Mouse (Mus musculus): Measurements from ENCODE around the gene Orai1. TPM values are rescaled to one million over a fixed set of nuclear protein-coding genes. Genes with fewer than 3 reads are reported as not detected.

Gene Orai1
- polyA plus RNA-seq, 1 experiment from 2014 or later = 12.5 TPM

DNA sequence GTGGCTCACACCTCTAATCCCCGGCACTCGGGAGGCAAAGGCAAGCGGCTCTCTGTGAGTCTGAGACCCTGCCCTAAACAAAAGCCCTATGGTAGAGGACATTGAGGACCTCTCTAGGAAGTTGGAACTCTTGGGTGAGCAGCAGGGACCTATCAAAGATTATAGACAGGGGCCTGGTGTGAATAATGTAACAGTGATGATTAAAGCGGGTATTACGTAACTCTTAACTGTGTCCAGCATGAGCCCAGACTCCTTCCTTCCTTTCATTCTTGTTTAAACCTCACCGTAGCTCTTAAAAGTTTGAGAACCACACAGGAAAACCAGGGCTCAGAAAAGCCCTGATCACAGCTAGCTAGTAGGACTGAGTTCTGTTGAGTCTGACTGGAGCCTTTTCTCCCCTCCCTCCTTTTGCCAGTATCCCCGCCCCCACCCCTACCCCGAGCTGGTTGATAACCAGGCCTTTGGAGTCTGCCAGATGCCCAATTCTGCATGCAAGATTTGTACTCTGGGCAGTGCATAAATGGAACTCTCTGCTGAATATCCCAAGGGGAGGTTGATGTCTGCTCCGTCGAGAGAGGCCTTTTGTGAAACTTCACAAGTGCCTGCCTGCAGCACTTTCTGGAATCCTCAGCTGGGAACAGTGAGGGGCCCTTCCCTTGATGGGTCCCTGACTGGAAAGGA, 4.6 kb downstream of the Orai1 start:
- Histone ChIP-seq H3K4me1 (peaks cover 33% of the 10 kb centered on the region), H3K9ac (peak overlapping the region; percentile 28; the same call in 1 of the 2 replicates), H3K27ac (peak overlapping the region; percentile 44), H3K36me3 (no peaks in the 10 kb centered on the region), H3K4me3 (no peak overlapping the region), H3K9me3 (no peaks in the 10 kb centered on the region), H3K4me2 (no peak overlapping the region; the same call in 1 of the 2 replicates), H3K27me3 (no peaks in the 10 kb centered on the region)
- 48% methylated on average over 10 of the region's 10 CpGs for WGBS
- ATAC-seq (ENCODE audit: insufficient number of reproducible peaks, insufficient read depth, low FRiP score, low TSS enrichment, low read depth) = no peak

DNA sequence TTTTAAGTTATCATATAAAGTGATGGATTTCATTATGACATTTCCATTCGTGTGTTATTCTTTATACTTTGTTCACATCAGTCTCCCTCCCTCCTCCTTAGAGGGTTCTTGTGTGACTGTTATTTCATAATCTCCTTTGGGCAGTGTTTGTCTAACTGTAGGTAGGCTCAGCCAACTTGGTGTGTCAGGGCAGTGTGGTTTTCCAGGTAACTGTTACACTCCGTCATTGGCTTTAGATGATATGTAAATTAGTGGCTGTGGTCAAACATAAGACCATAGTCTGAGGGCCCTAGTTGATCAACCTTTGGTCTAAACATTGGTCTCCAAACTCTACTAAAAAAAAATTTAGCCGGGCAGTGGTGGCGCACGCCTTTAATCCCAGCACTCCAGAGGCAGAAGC, 5.6 kb downstream of the Orai1 start:
- no peak overlapping the region for H3K4me2 ChIP-seq
- H3K9me3 ChIP-seq = no peaks in the 10 kb centered on the region
- no peaks in the 10 kb centered on the region for H3K36me3 ChIP-seq
- no peak overlapping the region for H3K9ac ChIP-seq
- ATAC-seq (ENCODE audit: insufficient number of reproducible peaks, insufficient read depth, low FRiP score, low TSS enrichment, low read depth) = no peak
- H3K4me1 ChIP-seq = peaks cover 29% of the 10 kb centered on the region
- no peaks in the 10 kb centered on the region for H3K27me3 ChIP-seq
- WGBS = 90% methylated on average over 5 of the region's 5 CpGs
- no peak overlapping the region for H3K27ac ChIP-seq
- no peak overlapping the region for H3K4me3 ChIP-seq

DNA sequence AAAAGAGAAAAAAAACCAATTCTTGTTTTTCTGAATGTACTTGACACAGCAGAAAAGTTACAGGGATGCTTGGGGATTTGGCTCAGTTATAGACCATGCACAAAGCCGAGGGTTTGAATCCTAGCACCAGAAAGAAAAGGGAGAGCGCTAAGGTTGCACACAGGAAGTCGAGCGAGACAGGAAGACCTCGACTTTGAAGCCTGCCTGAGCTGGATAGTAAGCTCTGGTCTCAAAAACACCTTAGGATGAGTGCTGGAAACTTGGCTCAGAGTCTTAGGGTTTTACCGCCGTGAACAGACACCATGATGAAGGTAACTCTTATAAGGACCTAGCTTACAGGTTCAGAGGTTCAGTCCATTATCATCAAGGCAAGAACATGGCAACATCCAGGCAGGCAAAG, 6.6 kb downstream of the Orai1 start:
- no peak overlapping the region for H3K9ac ChIP-seq

DNA sequence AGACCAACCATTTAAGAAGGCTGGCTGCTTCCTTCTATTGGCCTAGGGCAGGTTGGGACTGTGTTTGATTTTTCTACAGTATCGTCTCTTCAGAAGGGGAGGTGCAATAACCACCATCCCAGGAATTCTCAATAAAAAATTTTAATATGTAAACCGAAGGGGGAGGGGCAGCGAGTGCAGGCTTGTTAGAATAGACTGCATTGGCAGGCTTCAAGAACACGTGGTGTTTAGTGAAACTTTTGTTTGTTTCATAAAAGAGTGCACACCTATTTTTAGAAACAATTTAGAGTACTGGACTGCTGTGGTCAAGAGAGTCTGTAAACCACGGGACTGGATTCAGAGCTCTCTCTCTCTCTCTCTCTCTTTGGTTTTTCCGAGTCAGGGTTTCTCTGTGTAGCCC, 8.2 kb downstream of the Orai1 start:
- Histone ChIP-seq H3K9me3 (no peaks in the 10 kb centered on the region), H3K27ac (no peak overlapping the region), H3K9ac (no peak overlapping the region), H3K27me3 (no peaks in the 10 kb centered on the region), H3K4me1 (peaks cover 31% of the 10 kb centered on the region), H3K4me3 (no peak overlapping the region), H3K4me2 (no peak overlapping the region), H3K36me3 (no peaks in the 10 kb centered on the region)
- WGBS = 85% methylated on average over 6 of the region's 6 CpGs
- ATAC-seq (ENCODE audit: insufficient number of reproducible peaks, insufficient read depth, low FRiP score, low TSS enrichment, low read depth) = no peak

More for the DNA sequence above, 6.6 kb downstream of the Orai1 start:
- Histone ChIP-seq H3K36me3 (no peaks in the 10 kb centered on the region), H3K27ac (no peak overlapping the region), H3K4me2 (no peak overlapping the region), H3K4me1 (peaks cover 25% of the 10 kb centered on the region), H3K27me3 (no peaks in the 10 kb centered on the region), H3K9me3 (no peaks in the 10 kb centered on the region), H3K4me3 (no peak overlapping the region)
- no peak for ATAC-seq (ENCODE audit: insufficient number of reproducible peaks, insufficient read depth, low FRiP score, low TSS enrichment, low read depth)
- WGBS = 88% methylated on average over 7 of the region's 7 CpGs

DNA sequence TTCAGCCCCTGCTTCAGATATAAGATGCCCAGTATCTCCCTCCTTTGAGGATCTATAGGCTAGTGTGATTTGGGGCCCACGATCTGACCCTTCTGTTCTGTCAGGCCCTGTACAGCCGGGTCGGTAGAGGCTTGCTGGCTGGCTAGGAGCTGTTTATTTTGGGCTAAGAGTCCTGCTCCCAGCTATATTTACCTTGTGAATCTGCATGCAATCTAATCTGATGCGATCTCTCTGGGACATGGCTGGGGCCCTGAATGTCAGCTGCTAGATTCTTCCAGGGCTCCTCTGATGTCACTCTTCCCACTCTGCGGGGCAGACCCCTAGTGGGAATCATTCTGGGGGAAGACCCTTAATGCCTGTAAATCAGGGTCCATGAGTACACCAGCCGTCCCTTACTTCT, 9.4 kb downstream of the Orai1 start:
- Histone ChIP-seq H3K9ac (no peak overlapping the region), H3K4me2 (no peak overlapping the region), H3K4me3 (no peak overlapping the region), H3K27ac (no peak overlapping the region), H3K27me3 (no peaks in the 10 kb centered on the region), H3K9me3 (no peaks in the 10 kb centered on the region), H3K36me3 (peaks cover 4% of the 10 kb centered on the region), H3K4me1 (peaks cover 18% of the 10 kb centered on the region)
- 88% methylated on average over 6 of the region's 6 CpGs for WGBS
- ATAC-seq (ENCODE audit: insufficient number of reproducible peaks, insufficient read depth, low FRiP score, low TSS enrichment, low read depth) = no peak

DNA sequence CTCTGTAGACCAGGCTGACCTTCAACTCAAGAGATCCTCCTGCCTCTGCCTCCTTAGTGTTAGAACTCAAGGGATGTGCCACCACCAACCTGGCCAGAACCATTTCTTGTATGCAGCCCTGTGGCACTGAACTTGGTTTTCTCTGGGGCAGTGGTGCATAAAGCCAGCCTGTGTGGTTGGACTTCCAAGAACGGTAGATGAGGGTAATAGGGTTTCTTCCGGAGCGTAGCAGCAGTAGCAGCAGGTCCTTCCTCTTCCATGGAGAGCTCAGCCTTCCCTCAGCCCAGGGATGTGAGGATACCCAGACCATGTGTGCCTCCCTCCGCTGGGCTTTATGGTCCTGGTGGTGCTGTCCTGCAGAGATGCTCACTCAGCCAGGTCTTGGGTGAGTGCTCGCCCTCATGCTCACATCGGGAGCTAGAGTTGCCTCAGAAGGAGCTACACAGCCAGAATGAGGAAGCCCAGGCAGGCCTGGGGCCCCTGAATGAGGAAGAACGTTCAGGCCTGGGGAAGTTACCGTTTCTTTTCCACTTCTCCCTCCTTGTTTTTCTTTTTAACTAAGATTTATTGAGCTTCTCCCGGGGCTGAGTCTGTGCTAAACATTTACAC, 10.2 kb downstream of the Orai1 start:
- Histone ChIP-seq H3K27ac (no peak overlapping the region), H3K27me3 (no peaks in the 10 kb centered on the region), H3K9ac (no peak overlapping the region), H3K4me1 (peaks cover 12% of the 10 kb centered on the region), H3K4me3 (no peak overlapping the region), H3K4me2 (no peak overlapping the region), H3K36me3 (peaks cover 10% of the 10 kb centered on the region), H3K9me3 (no peaks in the 10 kb centered on the region)
- ATAC-seq (ENCODE audit: insufficient number of reproducible peaks, insufficient read depth, low FRiP score, low TSS enrichment, low read depth) = no peak
- 84% methylated on average over 9 of the region's 9 CpGs for WGBS

DNA sequence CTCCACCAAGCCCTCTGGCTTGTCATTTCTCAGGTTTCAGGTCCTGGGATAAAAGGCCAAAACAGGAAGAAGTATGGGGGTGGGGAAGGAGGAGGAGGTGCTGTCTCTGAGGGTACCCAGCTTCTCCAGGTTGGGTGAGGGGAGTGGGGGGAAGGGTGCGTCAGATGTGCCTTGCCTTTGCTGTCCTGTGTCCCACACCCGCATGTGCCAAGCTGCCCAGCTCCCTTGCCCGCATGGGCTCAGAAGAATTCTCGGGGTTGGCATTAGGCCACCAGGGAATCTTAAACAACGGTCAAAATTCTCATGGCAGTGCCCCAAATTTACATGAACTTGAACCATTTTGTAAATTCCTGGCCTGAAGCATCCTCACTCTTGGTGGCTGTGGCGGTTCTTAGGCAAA, 11.5 kb downstream of the Orai1 start:
- no peak for ATAC-seq (ENCODE audit: insufficient number of reproducible peaks, insufficient read depth, low FRiP score, low TSS enrichment, low read depth)
- Histone ChIP-seq H3K27ac (no peak overlapping the region), H3K4me2 (no peak overlapping the region), H3K27me3 (no peaks in the 10 kb centered on the region), H3K4me1 (peaks cover 12% of the 10 kb centered on the region), H3K4me3 (no peak overlapping the region), H3K36me3 (peaks cover 16% of the 10 kb centered on the region), H3K9me3 (no peaks in the 10 kb centered on the region), H3K9ac (no peak overlapping the region)
- 61% methylated on average over 6 of the region's 6 CpGs for WGBS

DNA sequence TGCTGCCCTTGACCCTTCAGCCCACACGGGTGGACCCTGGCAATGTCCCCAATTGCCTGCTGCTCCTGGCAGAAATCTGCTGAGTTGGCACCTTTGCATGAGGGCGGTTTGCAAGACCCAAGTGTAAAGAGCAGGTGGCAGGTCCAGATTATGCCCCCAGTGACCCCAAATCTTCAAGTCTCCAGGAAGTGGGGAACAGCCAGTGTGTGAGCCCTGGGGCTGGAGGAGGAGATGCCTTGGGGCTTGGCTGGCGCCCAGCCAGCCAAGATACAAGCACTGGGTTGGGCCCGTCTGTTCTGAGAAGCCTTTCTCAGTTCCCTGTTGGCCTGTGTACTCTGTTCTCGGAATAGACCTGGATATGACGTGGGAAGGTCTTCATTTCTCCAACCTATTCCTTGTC, 12.6 kb downstream of the Orai1 start:
- ATAC-seq (ENCODE audit: insufficient number of reproducible peaks, insufficient read depth, low FRiP score, low TSS enrichment, low read depth) = no peak
- Histone ChIP-seq H3K4me1 (peaks cover 12% of the 10 kb centered on the region), H3K9ac (no peak overlapping the region), H3K36me3 (peaks cover 26% of the 10 kb centered on the region), H3K27ac (no peak overlapping the region), H3K4me3 (no peak overlapping the region), H3K9me3 (no peaks in the 10 kb centered on the region), H3K27me3 (no peaks in the 10 kb centered on the region), H3K4me2 (no peak overlapping the region)
- WGBS = 74% methylated on average over 6 of the region's 6 CpGs

DNA sequence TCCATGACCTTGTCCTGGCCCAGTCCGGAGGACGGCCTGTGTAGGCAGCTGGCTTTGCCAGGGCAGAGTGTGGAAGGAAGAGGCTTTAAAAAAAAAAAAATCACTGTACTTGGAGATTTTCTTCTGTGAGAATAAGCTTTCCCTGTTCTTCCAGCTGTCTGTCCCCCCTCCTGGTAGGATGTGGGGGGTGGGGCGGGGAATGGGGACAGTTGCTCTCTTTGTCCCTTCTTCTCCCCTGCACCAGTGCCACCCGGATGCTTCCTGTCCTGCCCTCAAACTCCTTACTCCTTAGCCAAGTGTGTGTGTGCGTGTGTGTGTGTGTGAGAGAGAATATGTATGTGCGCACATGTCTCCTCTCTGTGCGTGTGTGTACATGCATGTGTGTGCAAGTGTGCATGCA, 14.9 kb downstream of the Orai1 start:
- H3K27ac ChIP-seq = no peak overlapping the region

DNA sequence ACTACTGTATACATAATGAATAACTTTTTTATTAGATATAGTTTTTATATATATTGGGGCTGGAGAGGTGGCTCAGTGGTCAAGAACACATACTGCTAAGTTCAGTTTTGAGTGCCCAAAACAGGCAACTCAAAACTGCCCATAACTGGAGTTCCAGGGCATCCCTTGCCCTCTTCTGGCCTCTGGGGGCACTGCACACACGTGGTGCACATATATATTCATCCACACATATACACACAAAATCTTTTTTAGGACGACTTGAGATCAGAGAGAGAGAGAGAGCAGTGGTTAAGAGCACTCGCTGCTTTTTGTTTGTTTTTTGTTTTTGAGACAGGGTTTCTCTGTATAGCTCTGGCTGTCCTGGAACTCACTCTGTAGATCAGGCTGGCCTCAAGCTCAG, 16.4 kb downstream of the Orai1 start:
- Histone ChIP-seq H3K4me2 (no peak overlapping the region), H3K4me1 (peaks cover 10% of the 10 kb centered on the region), H3K27ac (no peak overlapping the region), H3K9me3 (no peaks in the 10 kb centered on the region), H3K27me3 (no peaks in the 10 kb centered on the region), H3K9ac (no peak overlapping the region), H3K4me3 (no peak overlapping the region), H3K36me3 (peaks cover 28% of the 10 kb centered on the region)
- no peak for ATAC-seq (ENCODE audit: insufficient number of reproducible peaks, insufficient read depth, low FRiP score, low TSS enrichment, low read depth)
- WGBS = 95% methylated on average over 3 of the region's 3 CpGs

More for the DNA sequence above, 14.9 kb downstream of the Orai1 start:
- no peak for ATAC-seq (ENCODE audit: insufficient number of reproducible peaks, insufficient read depth, low FRiP score, low TSS enrichment, low read depth)
- Histone ChIP-seq H3K4me3 (no peak overlapping the region), H3K36me3 (peaks cover 28% of the 10 kb centered on the region), H3K27me3 (no peaks in the 10 kb centered on the region), H3K9ac (no peak overlapping the region), H3K9me3 (no peaks in the 10 kb centered on the region), H3K4me1 (peaks cover 12% of the 10 kb centered on the region), H3K4me2 (no peak overlapping the region)
- WGBS = 63% methylated on average over 7 of the region's 7 CpGs

DNA sequence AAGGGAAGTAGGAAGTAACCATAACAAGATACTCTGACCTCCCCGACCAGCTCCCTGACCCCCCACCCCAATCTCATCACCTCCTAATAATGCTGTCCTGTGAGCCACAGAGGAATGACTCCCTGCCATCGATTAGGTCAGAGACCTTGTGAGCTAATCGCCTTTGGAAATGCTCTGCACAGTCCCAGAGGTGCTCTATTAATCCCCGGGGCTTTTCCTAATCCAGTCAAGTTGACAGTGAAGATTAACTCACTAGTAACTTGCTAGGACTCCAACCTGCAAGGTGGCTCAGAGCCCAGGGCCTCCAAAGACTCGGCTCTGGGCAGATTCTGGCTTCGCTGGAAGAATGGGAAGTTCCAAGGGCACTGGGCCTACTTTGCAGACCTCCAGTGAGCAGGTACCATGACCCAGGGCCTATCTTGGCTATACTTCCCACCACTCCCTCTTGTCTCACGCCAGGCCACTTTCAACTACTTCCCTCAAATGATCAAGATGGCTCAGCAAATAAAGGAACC, 18.8 kb downstream of the Orai1 start:
- WGBS = 69% methylated on average over 7 of the region's 7 CpGs
- H3K36me3 ChIP-seq = peaks cover 28% of the 10 kb centered on the region
- ATAC-seq (ENCODE audit: insufficient number of reproducible peaks, insufficient read depth, low FRiP score, low TSS enrichment, low read depth) = no peak
- H3K27ac ChIP-seq = no peak overlapping the region
- H3K9ac ChIP-seq = no peak overlapping the region
- no peak overlapping the region for H3K4me3 ChIP-seq
- H3K4me1 ChIP-seq = peaks cover 2% of the 10 kb centered on the region; the same call in 1 of the 2 replicates
- H3K27me3 ChIP-seq = no peaks in the 10 kb centered on the region
- no peak overlapping the region for H3K4me2 ChIP-seq
- no peaks in the 10 kb centered on the region for H3K9me3 ChIP-seq

DNA sequence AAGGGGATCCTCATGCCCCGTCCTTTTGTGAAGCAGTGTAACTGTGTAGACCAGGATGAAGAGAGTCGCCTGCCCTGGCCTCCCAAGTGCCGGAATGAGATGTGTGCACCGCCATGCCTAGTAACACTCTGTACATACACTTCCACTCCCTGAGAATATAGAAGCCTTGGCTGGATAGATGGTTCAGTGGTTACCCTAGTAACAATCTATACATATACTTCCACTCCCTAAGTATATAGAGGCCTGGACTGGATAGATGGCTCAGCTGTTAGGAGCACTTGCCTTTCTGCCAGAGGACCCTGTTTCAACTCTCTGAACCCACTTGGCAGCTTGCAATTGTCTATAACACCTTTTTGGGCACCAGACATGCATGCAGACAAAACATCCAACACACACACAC, 20.2 kb downstream of the Orai1 start:
- Histone ChIP-seq H3K27me3 (no peaks in the 10 kb centered on the region), H3K9me3 (no peaks in the 10 kb centered on the region), H3K27ac (no peak overlapping the region), H3K36me3 (peaks cover 18% of the 10 kb centered on the region; the same call in 1 of the 2 replicates), H3K4me1 (peaks cover 10% of the 10 kb centered on the region), H3K4me3 (no peak overlapping the region), H3K4me2 (no peak overlapping the region), H3K9ac (no peak overlapping the region)
- WGBS = 92% methylated on average over 4 of the region's 4 CpGs
- ATAC-seq (ENCODE audit: insufficient number of reproducible peaks, insufficient read depth, low FRiP score, low TSS enrichment, low read depth) = no peak

Measured in embryonic facial prominence, embryonic 13.5 days (tissue).